In the genomic region with DNA sequence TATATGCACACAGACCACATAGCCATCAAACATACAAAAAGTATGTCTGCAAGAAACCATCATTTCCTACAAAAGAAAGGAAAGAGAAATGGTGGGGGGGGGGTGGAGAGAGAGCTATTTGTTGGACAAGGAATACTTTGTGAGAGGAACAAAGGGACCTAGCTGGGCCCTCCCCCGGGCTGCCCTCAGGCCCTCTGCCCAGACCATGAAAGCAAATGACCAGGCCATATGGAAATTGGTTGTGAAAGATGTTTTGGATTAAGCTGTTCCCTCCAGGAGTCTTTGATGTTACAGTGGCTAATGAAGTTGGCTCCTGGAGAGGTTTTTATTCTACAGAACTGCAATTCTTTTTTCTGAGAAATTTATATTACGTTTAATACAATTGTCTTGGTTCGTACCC, we compare ENCODE assay signal across 17 mouse cellular contexts.
DNase-seq lines count a peak whose midpoint lies in the region; ATAC-seq lines count a peak whose summit lies in the region.
"Had no signal": no experiment of that assay in that cellular context is flagged by ENCODE, and none has a peak within 500 bp of the region (broad histone marks: within the 10 kb centered on the region; RNA-seq: fewer than 3 reads in every experiment).

No protein-coding gene starts in this region.

- no peaks in the 10 kb centered on the region for H3K9me3 ChIP-seq in midbrain, embryonic 11.5 days (ENCODE audit: control insufficient read depth, low read length)
- no peaks in the 10 kb centered on the region for H3K9me3 ChIP-seq in midbrain, embryonic 15.5 days
- H3K9me3 ChIP-seq in embryonic facial prominence, embryonic 10.5 days = no peaks in the 10 kb centered on the region
- no peaks in the 10 kb centered on the region for H3K9me3 ChIP-seq in limb, embryonic 10.5 days (replicated peaks)
- H3K9me3 ChIP-seq: heart, embryonic 13.5 days; liver, embryonic 12.5 days; lung, embryonic 15.5 days had no signal

- DNase-seq in midbrain, embryonic 11.5 days (ENCODE audit: low spot score, missing footprints) = peak; percentile 87
- peak; percentile 70 for DNase-seq in embryonic facial prominence, embryonic 10.5 days (ENCODE audit: low spot score)
- peak; percentile 60 for DNase-seq in limb, embryonic 10.5 days (ENCODE audit: low spot score)
- no peak for DNase-seq in kidney, postnatal 25 days
- DNase-seq in heart, adult 8-10 months (ENCODE audit: low spot score) = no peak
- DNase-seq: cerebellum, postnatal 10 days; gastrocnemius, postnatal 25 days; heart, postnatal 4 days; kidney, adult 11 months; kidney, postnatal 10 days; thymus, adult 18-20 months had no signal

- no peak overlapping the region for H3K4me2 ChIP-seq in midbrain, embryonic 11.5 days
- H3K4me2 ChIP-seq in midbrain, embryonic 15.5 days = no peak overlapping the region
- H3K4me2 ChIP-seq: heart, embryonic 13.5 days; liver, embryonic 12.5 days; lung, embryonic 15.5 days had no signal

- H3K4me3 ChIP-seq in midbrain, embryonic 11.5 days (ENCODE audit: low read depth, low read length) = no peak overlapping the region
- no peak overlapping the region for H3K4me3 ChIP-seq in midbrain, embryonic 15.5 days
- no peak overlapping the region for H3K4me3 ChIP-seq in embryonic facial prominence, embryonic 10.5 days
- H3K4me3 ChIP-seq in limb, embryonic 10.5 days = no peak overlapping the region
- H3K4me3 ChIP-seq: heart, embryonic 13.5 days; liver, embryonic 12.5 days; lung, embryonic 15.5 days had no signal

- WGBS in midbrain, embryonic 11.5 days = 37% methylated on average over 3 of the region's 3 CpGs
- WGBS in midbrain, embryonic 15.5 days = 23% methylated on average over 3 of the region's 3 CpGs
- WGBS in embryonic facial prominence, embryonic 10.5 days = 34% methylated on average over 3 of the region's 3 CpGs
- WGBS in limb, embryonic 10.5 days = 27% methylated on average over 3 of the region's 3 CpGs

- ATAC-seq in midbrain, embryonic 11.5 days (ENCODE audit: low FRiP score) = peak; percentile 55; the same call in 1 of the 2 replicates
- no peak for ATAC-seq in midbrain, embryonic 15.5 days (replicated peaks)
- no peak for ATAC-seq in activated CD4-positive, CD25-positive, alpha-beta regulatory T cell, adult 4 months
- ATAC-seq: liver, embryonic 12.5 days had no signal

- H3K27me3 ChIP-seq in midbrain, embryonic 11.5 days (ENCODE audit: control insufficient read depth, insufficient read depth, low read length) = no peaks in the 10 kb centered on the region
- H3K27me3 ChIP-seq in midbrain, embryonic 15.5 days (replicated peaks) = no peaks in the 10 kb centered on the region
- no peaks in the 10 kb centered on the region for H3K27me3 ChIP-seq in embryonic facial prominence, embryonic 10.5 days (replicated peaks; ENCODE audit: low read depth, poor library complexity, severe bottlenecking)
- H3K27me3 ChIP-seq in limb, embryonic 10.5 days (ENCODE audit: low read depth, poor library complexity, severe bottlenecking) = no peaks in the 10 kb centered on the region
- H3K27me3 ChIP-seq: CH12.LX; heart, embryonic 13.5 days; liver, embryonic 12.5 days; lung, embryonic 15.5 days had no signal

- no peak overlapping the region for H3K9ac ChIP-seq in midbrain, embryonic 11.5 days (ENCODE audit: low read length)
- H3K9ac ChIP-seq in midbrain, embryonic 15.5 days = no peak overlapping the region
- H3K9ac ChIP-seq: heart, embryonic 13.5 days; liver, embryonic 12.5 days; lung, embryonic 15.5 days had no signal

- H3K36me3 ChIP-seq in midbrain, embryonic 11.5 days (ENCODE audit: control insufficient read depth, insufficient read depth, low read length) = no peaks in the 10 kb centered on the region
- H3K36me3 ChIP-seq in midbrain, embryonic 15.5 days (replicated peaks) = no peaks in the 10 kb centered on the region
- H3K36me3 ChIP-seq in embryonic facial prominence, embryonic 10.5 days (replicated peaks) = no peaks in the 10 kb centered on the region
- H3K36me3 ChIP-seq in limb, embryonic 10.5 days = no peaks in the 10 kb centered on the region
- H3K36me3 ChIP-seq: heart, embryonic 13.5 days; liver, embryonic 12.5 days; lung, embryonic 15.5 days had no signal

- H3K27ac ChIP-seq in midbrain, embryonic 11.5 days (ENCODE audit: low read depth, low read length) = no peak overlapping the region
- H3K27ac ChIP-seq in midbrain, embryonic 15.5 days = no peak overlapping the region
- H3K27ac ChIP-seq in embryonic facial prominence, embryonic 10.5 days (replicated peaks) = peak overlapping the region; percentile 72
- H3K27ac ChIP-seq in limb, embryonic 10.5 days = peak overlapping the region; percentile 86
- H3K27ac ChIP-seq: heart, embryonic 13.5 days; liver, embryonic 12.5 days; lung, embryonic 15.5 days had no signal

- peaks cover 12% of the 10 kb centered on the region for H3K4me1 ChIP-seq in midbrain, embryonic 11.5 days (ENCODE audit: control insufficient read depth, insufficient read depth, low read length)
- H3K4me1 ChIP-seq in midbrain, embryonic 15.5 days = peaks cover 11% of the 10 kb centered on the region; the same call in 1 of the 2 replicates
- H3K4me1 ChIP-seq in embryonic facial prominence, embryonic 10.5 days = peaks cover 21% of the 10 kb centered on the region
- H3K4me1 ChIP-seq in limb, embryonic 10.5 days = peaks cover 27% of the 10 kb centered on the region
- H3K4me1 ChIP-seq: liver, embryonic 12.5 days; lung, embryonic 15.5 days had no signal

Comparison
In these comparisons a context has a peak if more than half of its experiments do, and no peak if none do; other contexts are left out.
1. DNase-seq: peak in midbrain, embryonic 11.5 days (single experiment), embryonic facial prominence, embryonic 10.5 days (single experiment) and limb, embryonic 10.5 days (single experiment); none in kidney, postnatal 25 days (0 of 2) and heart, adult 8-10 months (single experiment).
2. H3K27ac ChIP-seq: peak in embryonic facial prominence, embryonic 10.5 days (single experiment) and limb, embryonic 10.5 days (single experiment); none in midbrain, embryonic 11.5 days (single experiment) and midbrain, embryonic 15.5 days (single experiment).